Mouse (Mus musculus) liver, embryonic 15.5 days (tissue): ENCODE measurements at regions not wholly inside any gene's neighbourhood (a gene's known extent, or its start where the extent isn't known, plus 50 kb on each side); places are given as distances from the start of the nearest gene placed in this dataset.

Source experiments
- ATAC-seq: fragments of 200-750 bp; cut with Nextera tagmentation; 2 replicates; pipeline ENCODE4 v1.8.0; 2017; ENCODE audit warnings: moderate number of reproducible peaks, mild to moderate bottlenecking, moderate library complexity; ENCODE audit not compliant: insufficient read depth
- H3K27ac ChIP-seq: fragments of 300-500 bp; sonication (generic); replicated peaks from 2 replicates; pipeline ENCODE4 v1.5.1; 2015; ENCODE audit warnings: mild to moderate bottlenecking, inconsistent platforms
- H3K27me3 ChIP-seq: fragments of 300-500 bp; sonication (generic); 2 replicates; pipeline ENCODE4 v1.6.1; 2015; ENCODE audit warnings: mild to moderate bottlenecking, inconsistent platforms
- H3K36me3 ChIP-seq: fragments of 300-500 bp; sonication (generic); replicated peaks from 2 replicates; pipeline ENCODE4 v1.6.1; 2015; ENCODE audit warnings: moderate library complexity, mild to moderate bottlenecking, inconsistent platforms
- H3K4me1 ChIP-seq: fragments of 300-500 bp; sonication (generic); replicated peaks from 2 replicates; pipeline ENCODE4 v1.6.1; 2015; ENCODE audit warnings: inconsistent platforms
- H3K4me2 ChIP-seq: fragments of 300-500 bp; sonication (generic); 2 replicates; pipeline ENCODE4 v1.6.1; 2015; ENCODE audit warnings: moderate library complexity, mild to moderate bottlenecking, inconsistent platforms
- H3K4me3 ChIP-seq: fragments of 300-500 bp; sonication (generic); replicated peaks from 2 replicates; pipeline ENCODE4 v1.5.1; 2015; ENCODE audit warnings: mild to moderate bottlenecking, inconsistent platforms
- H3K9ac ChIP-seq: fragments of 300-500 bp; sonication (generic); 2 replicates; pipeline ENCODE4 v1.6.1; 2015; ENCODE audit warnings: moderate library complexity, mild to moderate bottlenecking, inconsistent platforms
- H3K9me3 ChIP-seq: fragments of 300-500 bp; sonication (generic); replicated peaks from 2 replicates; pipeline ENCODE4 v1.6.1; 2016; ENCODE audit warnings: inconsistent platforms
- WGBS: fragments of 180-500 bp; shearing (Covaris S2); methylation state at CpG from one replicate; pipeline ENCODE4 v1.1.7; 2015; ENCODE audit warnings: mixed read lengths; ENCODE audit not compliant: insufficient replicate concordance; 5-methylcytosine and 5-hydroxymethylcytosine counted together

DNA sequence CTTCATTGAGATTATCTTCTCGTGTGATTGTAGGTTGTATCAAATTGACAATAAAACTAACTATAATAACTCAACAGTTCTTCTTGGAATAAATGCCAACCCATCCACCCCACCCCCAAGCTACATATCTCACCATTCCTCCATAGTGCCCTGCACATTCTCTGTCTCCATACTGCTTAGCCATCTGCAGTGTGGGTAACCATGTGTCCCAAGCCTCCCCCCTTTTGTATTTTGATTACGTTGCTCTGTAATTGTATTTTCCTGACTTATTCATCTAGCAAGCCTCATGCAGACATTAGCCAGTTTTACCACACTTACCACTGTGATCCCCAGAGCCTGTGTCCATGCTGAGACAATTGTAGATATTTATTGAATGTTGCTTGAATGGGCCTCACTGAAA is 129.7 kb upstream of the Smarca2 start:
- no peak overlapping the region for H3K9ac ChIP-seq
- ATAC-seq, result no peak
- H3K4me2 ChIP-seq, result no peak overlapping the region
- no peaks in the 10 kb centered on the region for H3K27me3 ChIP-seq
- no peak overlapping the region for H3K27ac ChIP-seq
- H3K36me3 ChIP-seq, result no peaks in the 10 kb centered on the region
- WGBS, result 73% methylated on average over 2 of the region's 2 CpGs
- no peaks in the 10 kb centered on the region for H3K9me3 ChIP-seq
- no peaks in the 10 kb centered on the region for H3K4me1 ChIP-seq
- H3K4me3 ChIP-seq, result no peak overlapping the region

- H3K4me3 ChIP-seq, result no peak overlapping the region
- ATAC-seq, result no peak
These were observed 129.1 kb upstream of the Smarca2 start for GRCm38 (mm10) chr19:26475754-26476153.

GRCm38 (mm10) chr19:26478055-26478737 is 126.7 kb upstream of the Smarca2 start:
- Histone ChIP-seq H3K4me2 (no peak overlapping the region), H3K36me3 (no peaks in the 10 kb centered on the region), H3K9ac (no peak overlapping the region), H3K27me3 (no peaks in the 10 kb centered on the region), H3K4me3 (no peak overlapping the region), H3K27ac (no peak overlapping the region), H3K9me3 (no peaks in the 10 kb centered on the region), H3K4me1 (no peaks in the 10 kb centered on the region)
- 65% methylated on average over 16 of the region's 16 CpGs for WGBS
- ATAC-seq, result no peak

More at GRCm38 (mm10) chr19:26475754-26476153, 129.1 kb upstream of the Smarca2 start:
- H3K4me2 ChIP-seq, result no peak overlapping the region
- no peaks in the 10 kb centered on the region for H3K27me3 ChIP-seq
- no peaks in the 10 kb centered on the region for H3K9me3 ChIP-seq
- H3K9ac ChIP-seq, result no peak overlapping the region
- H3K27ac ChIP-seq, result no peak overlapping the region
- H3K4me1 ChIP-seq, result no peaks in the 10 kb centered on the region
- 55% methylated on average over 2 of the region's 2 CpGs for WGBS
- H3K36me3 ChIP-seq, result no peaks in the 10 kb centered on the region

- H3K27me3 ChIP-seq, result no peaks in the 10 kb centered on the region
- H3K27ac ChIP-seq, result no peak overlapping the region
- H3K9ac ChIP-seq, result no peak overlapping the region
- H3K4me1 ChIP-seq, result no peaks in the 10 kb centered on the region
- H3K4me3 ChIP-seq, result no peak overlapping the region
- no peak overlapping the region for H3K4me2 ChIP-seq
- WGBS, result 52% methylated on average over 3 of the region's 3 CpGs
- no peaks in the 10 kb centered on the region for H3K9me3 ChIP-seq
- ATAC-seq, result no peak
- no peaks in the 10 kb centered on the region for H3K36me3 ChIP-seq
These were observed 120.5 kb upstream of the Smarca2 start for GRCm38 (mm10) chr19:26484322-26484721.

DNA sequence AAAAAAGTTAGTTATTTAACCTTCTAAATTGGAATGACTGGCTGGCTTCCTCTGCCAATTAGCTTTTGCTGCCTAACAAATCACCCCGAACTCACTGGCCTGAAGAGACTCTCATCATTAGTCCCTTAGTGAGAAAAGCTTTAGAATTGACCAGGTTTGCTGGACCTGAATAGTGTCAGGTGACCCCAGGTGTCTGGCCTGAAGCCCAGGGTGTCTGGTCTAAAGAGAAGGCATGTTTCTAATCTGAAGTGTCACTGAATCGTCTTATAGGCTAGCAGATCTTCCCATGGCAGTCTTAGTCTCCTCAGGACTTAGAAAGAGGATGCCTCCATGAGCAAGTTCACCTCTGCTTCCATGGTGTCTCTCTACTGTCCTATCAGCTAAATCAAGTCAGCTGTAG is 112.0 kb upstream of the Smarca2 start:
- H3K27me3 ChIP-seq, result no peaks in the 10 kb centered on the region
- no peak overlapping the region for H3K4me3 ChIP-seq
- H3K9me3 ChIP-seq, result no peaks in the 10 kb centered on the region
- H3K4me1 ChIP-seq, result no peaks in the 10 kb centered on the region
- H3K4me2 ChIP-seq, result no peak overlapping the region
- no peaks in the 10 kb centered on the region for H3K36me3 ChIP-seq
- 36% methylated on average over 2 of the region's 2 CpGs for WGBS
- no peak for ATAC-seq
- no peak overlapping the region for H3K9ac ChIP-seq
- H3K27ac ChIP-seq, result no peak overlapping the region

DNA sequence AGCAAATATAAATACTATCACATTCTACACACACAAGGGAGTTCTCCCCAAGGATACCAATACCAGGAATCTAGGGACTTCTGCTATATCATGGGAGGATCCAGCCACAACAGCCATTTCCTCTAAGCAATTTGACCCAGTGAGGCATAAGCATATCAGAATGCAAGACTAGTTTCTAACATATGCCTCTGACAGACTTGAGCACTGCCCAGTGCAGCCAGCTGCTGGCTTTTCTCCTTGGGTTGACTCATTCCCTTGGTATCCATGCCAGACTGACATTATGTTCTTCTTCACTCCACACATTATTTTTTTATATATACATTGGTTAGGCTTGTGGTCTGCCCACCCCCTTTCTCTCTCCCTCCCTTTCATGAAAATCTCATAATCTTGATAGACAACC is 103.8 kb upstream of the Smarca2 start:
- Histone ChIP-seq H3K27me3 (no peaks in the 10 kb centered on the region), H3K4me1 (no peaks in the 10 kb centered on the region), H3K4me3 (no peak overlapping the region), H3K27ac (no peak overlapping the region), H3K9ac (no peak overlapping the region), H3K4me2 (no peak overlapping the region), H3K36me3 (no peaks in the 10 kb centered on the region), H3K9me3 (no peaks in the 10 kb centered on the region)
- no peak for ATAC-seq

- Histone ChIP-seq H3K36me3 (no peaks in the 10 kb centered on the region), H3K4me1 (no peaks in the 10 kb centered on the region), H3K4me3 (no peak overlapping the region), H3K4me2 (no peak overlapping the region), H3K27ac (no peak overlapping the region), H3K9ac (no peak overlapping the region), H3K27me3 (no peaks in the 10 kb centered on the region), H3K9me3 (no peaks in the 10 kb centered on the region)
- WGBS, result 46% methylated on average over 2 of the region's 2 CpGs
- no peak for ATAC-seq
These were observed 100.8 kb upstream of the Smarca2 start for GRCm38 (mm10) chr19:26504027-26504426.

DNA sequence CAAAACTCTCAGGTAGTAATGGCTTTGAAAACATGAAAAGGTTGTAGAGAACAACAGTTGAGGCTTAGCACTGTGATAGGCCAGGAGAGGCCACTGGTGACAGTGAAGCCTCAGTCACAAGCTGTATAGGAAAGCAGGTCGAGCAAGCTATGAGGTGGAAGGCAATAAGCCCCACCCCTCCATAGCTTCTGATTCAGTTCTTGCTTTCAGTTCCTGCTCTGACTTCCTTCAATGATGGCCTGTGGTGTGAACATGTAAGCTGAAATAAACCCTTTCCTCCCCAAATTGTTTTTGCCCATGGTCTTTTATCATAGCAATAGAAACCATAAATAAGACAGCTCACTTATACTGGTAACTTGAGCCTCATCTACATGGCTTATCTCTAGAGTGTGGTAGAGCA is 98.0 kb upstream of the Smarca2 start:
- 33% methylated on average over 1 of the region's 1 CpGs for WGBS
- ATAC-seq, result no peak
- no peak overlapping the region for H3K4me3 ChIP-seq

DNA sequence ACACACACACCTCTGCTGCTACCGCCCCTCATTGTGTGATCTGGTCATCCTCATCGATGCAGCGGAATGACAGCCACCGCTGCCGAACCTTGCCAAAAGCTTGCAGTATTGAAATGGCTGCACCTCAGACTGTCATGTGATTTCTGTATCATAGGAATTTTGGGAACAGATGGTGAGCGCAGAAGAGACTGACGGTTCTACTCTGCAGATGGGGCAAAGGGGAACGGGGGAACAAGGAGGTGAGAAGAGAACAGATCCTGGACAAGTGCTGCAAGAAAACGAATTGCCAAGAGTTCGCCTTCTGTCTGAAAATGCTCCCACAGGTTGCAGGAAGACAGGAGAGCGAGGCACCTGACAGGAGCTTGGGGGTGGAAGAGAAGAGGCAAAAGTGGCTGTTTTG is 96.9 kb upstream of the Smarca2 start:
- H3K9ac ChIP-seq, result no peak overlapping the region
- no peaks in the 10 kb centered on the region for H3K27me3 ChIP-seq
- 73% methylated on average over 11 of the region's 11 CpGs for WGBS
- no peak for ATAC-seq
- H3K4me1 ChIP-seq, result no peaks in the 10 kb centered on the region
- H3K4me2 ChIP-seq, result no peak overlapping the region
- no peak overlapping the region for H3K27ac ChIP-seq
- no peak overlapping the region for H3K4me3 ChIP-seq
- H3K36me3 ChIP-seq, result no peaks in the 10 kb centered on the region
- H3K9me3 ChIP-seq, result no peaks in the 10 kb centered on the region

More for the DNA sequence above, 98.0 kb upstream of the Smarca2 start:
- Histone ChIP-seq H3K9me3 (no peaks in the 10 kb centered on the region), H3K27ac (no peak overlapping the region), H3K4me1 (no peaks in the 10 kb centered on the region), H3K9ac (no peak overlapping the region), H3K27me3 (no peaks in the 10 kb centered on the region), H3K36me3 (no peaks in the 10 kb centered on the region), H3K4me2 (no peak overlapping the region)

- H3K27me3 ChIP-seq, result no peaks in the 10 kb centered on the region
- no peak overlapping the region for H3K9ac ChIP-seq
- H3K4me3 ChIP-seq, result no peak overlapping the region
- no peak overlapping the region for H3K4me2 ChIP-seq
- no peaks in the 10 kb centered on the region for H3K4me1 ChIP-seq
- H3K9me3 ChIP-seq, result no peaks in the 10 kb centered on the region
- 58% methylated on average over 7 of the region's 7 CpGs for WGBS
- no peak for ATAC-seq
- H3K27ac ChIP-seq, result no peak overlapping the region
- no peaks in the 10 kb centered on the region for H3K36me3 ChIP-seq
These were observed 96.2 kb upstream of the Smarca2 start for GRCm38 (mm10) chr19:26508616-26509015.

DNA sequence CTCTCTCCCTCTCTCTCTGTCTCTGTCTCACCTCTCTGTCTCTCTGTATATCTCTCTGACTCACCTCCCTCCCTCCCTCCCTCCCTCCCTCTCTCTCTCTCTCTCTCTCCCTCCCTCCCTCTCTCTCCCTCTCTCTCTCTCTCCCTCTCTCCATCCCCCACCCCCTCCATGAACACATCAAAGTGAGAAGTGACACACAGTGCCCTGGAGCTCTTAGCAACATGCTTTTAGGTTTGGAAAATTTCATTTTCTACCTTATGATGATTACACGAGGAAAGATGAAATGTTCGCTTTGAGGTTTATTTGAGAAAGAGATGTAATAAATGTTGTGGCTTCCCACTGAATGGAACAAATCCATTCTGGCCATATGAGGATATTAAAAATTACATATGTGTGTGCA is 95.6 kb upstream of the Smarca2 start:
- Histone ChIP-seq H3K27ac (no peak overlapping the region), H3K4me3 (no peak overlapping the region), H3K27me3 (no peaks in the 10 kb centered on the region), H3K36me3 (no peaks in the 10 kb centered on the region), H3K9me3 (no peaks in the 10 kb centered on the region), H3K9ac (no peak overlapping the region), H3K4me2 (no peak overlapping the region), H3K4me1 (no peaks in the 10 kb centered on the region)
- no peak for ATAC-seq
- WGBS, result 63% methylated on average over 2 of the region's 2 CpGs

GRCm38 (mm10) chr19:26510185-26510584 is 94.7 kb upstream of the Smarca2 start:
- Histone ChIP-seq H3K36me3 (no peaks in the 10 kb centered on the region), H3K9me3 (no peaks in the 10 kb centered on the region), H3K4me2 (no peak overlapping the region), H3K4me3 (no peak overlapping the region), H3K27ac (no peak overlapping the region), H3K4me1 (no peaks in the 10 kb centered on the region), H3K27me3 (no peaks in the 10 kb centered on the region), H3K9ac (no peak overlapping the region)
- ATAC-seq, result no peak
- 71% methylated on average over 12 of the region's 12 CpGs for WGBS
